Mouse (Mus musculus) liver, adult 2 months (tissue): ENCODE data around the gene Ccdc174.

ENCODE experiments used
- CTCF ChIP-seq: fragments of 200-500 bp; IDR thresholded peaks from 2 replicates; pipeline ENCODE4 v1.5.1; 2011; ENCODE audit warnings: low read depth, low read length, control low read depth
- POLR2A ChIP-seq: fragments of 200-500 bp; IDR thresholded peaks from 2 replicates; pipeline ENCODE4 v1.6.1; 2011; ENCODE audit warnings: low read length, control low read depth; ENCODE audit not compliant: insufficient read depth; ENCODE audit errors: extremely low read depth

- TF ChIP-seq CTCF, result no peak
- no peak for TF ChIP-seq POLR2A
Observed at GRCm38 (mm10) chr6:91872781-91873180, 5.1 kb upstream of the Ccdc174 start.
